Mouse (Mus musculus): Measurements from ENCODE around the gene Rcc1. TPM values are rescaled to one million over a fixed set of nuclear protein-coding genes. Genes with fewer than 3 reads are reported as not detected.

Rcc1 gene
- polyA plus RNA-seq, 1 experiment: 48.8 TPM

- TF ChIP-seq POLR2A (IDR thresholded peaks at IDR 0.05; ENCODE audit: borderline replicate concordance, control insufficient read depth, low read depth, low read length) (no peak), CTCF (IDR thresholded peaks at IDR 0.05; ENCODE audit: control insufficient read depth, insufficient read depth, low read length) (no peak)
- peak overlapping the region; percentile 89 for H3K4me3 ChIP-seq (replicated peaks; ENCODE audit: control insufficient read depth, low read depth, low read length)
- peak overlapping the region; percentile 91 for H3K27ac ChIP-seq (ENCODE audit: control insufficient read depth, insufficient read depth, low read depth, low read length, poor library complexity)
- H3K4me1 ChIP-seq (ENCODE audit: control insufficient read depth, insufficient read depth, low read length): peaks cover 1% of the 10 kb centered on the region
- WGBS: 2% methylated on average over 13 of the region's 13 CpGs
Observed at GRCm38 (mm10) chr4:132344403-132345134, 8.8 kb downstream of the Rcc1 start.

GRCm38 (mm10) chr4:132341451-132341850, 12.0 kb downstream of the Rcc1 start:
- peaks cover 1% of the 10 kb centered on the region for H3K4me1 ChIP-seq (ENCODE audit: control insufficient read depth, insufficient read depth, low read length)
- WGBS: 87% methylated on average over 3 of the region's 3 CpGs

DNA sequence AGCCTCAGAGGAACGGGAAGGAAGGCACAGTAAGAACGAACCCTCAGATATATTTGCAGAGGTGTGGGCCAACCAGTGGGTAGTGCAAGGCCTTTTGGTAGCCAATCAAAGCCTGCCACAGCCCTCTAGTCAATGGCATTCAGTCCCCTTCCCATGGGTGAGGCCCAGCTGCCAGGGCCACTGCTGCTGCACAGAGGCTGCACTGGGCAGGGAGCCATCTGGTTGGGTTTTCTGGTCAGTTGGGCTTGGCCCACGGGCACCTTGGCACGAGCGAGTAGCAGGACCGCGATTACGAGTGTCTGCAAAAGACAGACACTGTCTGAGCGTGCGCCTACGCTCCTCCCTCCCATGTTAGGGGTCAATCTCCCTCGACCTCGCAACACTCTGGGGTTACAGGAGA, 14.5 kb downstream of the Rcc1 start:
- 86% methylated on average over 13 of the region's 13 CpGs for WGBS
- no peak for TF ChIP-seq POLR2A (IDR thresholded peaks at IDR 0.05; ENCODE audit: borderline replicate concordance, control insufficient read depth, low read depth, low read length)
- TF ChIP-seq CTCF (IDR thresholded peaks at IDR 0.05; ENCODE audit: control insufficient read depth, insufficient read depth, low read length): no peak
- Histone ChIP-seq H3K4me3 (replicated peaks; ENCODE audit: control insufficient read depth, low read depth, low read length) (no peak overlapping the region), H3K4me1 (ENCODE audit: control insufficient read depth, insufficient read depth, low read length) (peaks cover 1% of the 10 kb centered on the region), H3K27ac (ENCODE audit: control insufficient read depth, insufficient read depth, low read depth, low read length, poor library complexity) (no peak overlapping the region)

More at GRCm38 (mm10) chr4:132341451-132341850, 12.0 kb downstream of the Rcc1 start:
- H3K27ac ChIP-seq (ENCODE audit: control insufficient read depth, insufficient read depth, low read depth, low read length, poor library complexity): no peak overlapping the region
- no peak overlapping the region for H3K4me3 ChIP-seq (replicated peaks; ENCODE audit: control insufficient read depth, low read depth, low read length)
- TF ChIP-seq POLR2A (IDR thresholded peaks at IDR 0.05; ENCODE audit: borderline replicate concordance, control insufficient read depth, low read depth, low read length) (no peak), CTCF (IDR thresholded peaks at IDR 0.05; ENCODE audit: control insufficient read depth, insufficient read depth, low read length) (no peak)

DNA sequence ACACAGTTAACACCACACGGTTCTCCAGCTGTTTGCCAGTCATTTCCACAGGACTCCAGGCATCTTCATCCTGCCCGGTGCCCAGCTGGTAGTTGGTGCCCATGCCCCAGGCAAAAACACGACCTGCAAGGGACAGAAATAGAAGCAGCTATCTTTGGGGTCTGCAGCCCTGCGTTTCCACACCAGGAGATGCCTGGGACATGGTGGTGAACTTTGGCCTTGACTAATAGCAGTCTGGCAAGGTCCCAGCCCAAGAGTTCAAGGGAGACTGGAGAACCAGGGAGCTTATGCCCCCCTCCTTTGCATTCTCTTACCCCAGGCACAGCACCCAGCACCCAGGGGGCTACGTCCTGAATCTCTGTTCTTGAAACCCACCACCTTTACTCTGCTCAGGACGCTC, 20.5 kb downstream of the Rcc1 start:
- TF ChIP-seq POLR2A (IDR thresholded peaks at IDR 0.05; ENCODE audit: borderline replicate concordance, control insufficient read depth, low read depth, low read length) (no peak), CTCF (IDR thresholded peaks at IDR 0.05; ENCODE audit: control insufficient read depth, insufficient read depth, low read length) (no peak)
- H3K27ac ChIP-seq (ENCODE audit: control insufficient read depth, insufficient read depth, low read depth, low read length, poor library complexity): no peak overlapping the region
- H3K4me1 ChIP-seq (ENCODE audit: control insufficient read depth, insufficient read depth, low read length): no peaks in the 10 kb centered on the region
- no peak overlapping the region for H3K4me3 ChIP-seq (replicated peaks; ENCODE audit: control insufficient read depth, low read depth, low read length)
- 91% methylated on average over 6 of the region's 6 CpGs for whole genome bisulfite sequencing

GRCm38 (mm10) chr4:132331960-132332359, 21.4 kb downstream of the Rcc1 start:
- H3K27ac ChIP-seq (ENCODE audit: control insufficient read depth, insufficient read depth, low read depth, low read length, poor library complexity): no peak overlapping the region
- H3K4me3 ChIP-seq (replicated peaks; ENCODE audit: control insufficient read depth, low read depth, low read length): no peak overlapping the region
- WGBS: 83% methylated on average over 3 of the region's 3 CpGs
- H3K4me1 ChIP-seq (ENCODE audit: control insufficient read depth, insufficient read depth, low read length): no peaks in the 10 kb centered on the region
- TF ChIP-seq POLR2A (IDR thresholded peaks at IDR 0.05; ENCODE audit: borderline replicate concordance, control insufficient read depth, low read depth, low read length) (no peak), CTCF (IDR thresholded peaks at IDR 0.05; ENCODE audit: control insufficient read depth, insufficient read depth, low read length) (no peak)

- no peak for TF ChIP-seq POLR2A (IDR thresholded peaks at IDR 0.05; ENCODE audit: borderline replicate concordance, control insufficient read depth, low read depth, low read length)
- TF ChIP-seq CTCF (IDR thresholded peaks at IDR 0.05; ENCODE audit: control insufficient read depth, insufficient read depth, low read length): no peak
- WGBS: 16% methylated on average over 10 of the region's 10 CpGs
- no peaks in the 10 kb centered on the region for H3K4me1 ChIP-seq (ENCODE audit: control insufficient read depth, insufficient read depth, low read length)
- peak overlapping the region; percentile 86 for H3K27ac ChIP-seq (ENCODE audit: control insufficient read depth, insufficient read depth, low read depth, low read length, poor library complexity)
- peak overlapping the region; percentile 75 for H3K4me3 ChIP-seq (replicated peaks; ENCODE audit: control insufficient read depth, low read depth, low read length)
Observed at GRCm38 (mm10) chr4:132329835-132330354, 23.5 kb downstream of the Rcc1 start.

- TF ChIP-seq POLR2A (IDR thresholded peaks at IDR 0.05; ENCODE audit: borderline replicate concordance, control insufficient read depth, low read depth, low read length): peak; percentile 62; the same call in 1 of the 2 replicates
- no peak for TF ChIP-seq CTCF (IDR thresholded peaks at IDR 0.05; ENCODE audit: control insufficient read depth, insufficient read depth, low read length)
- H3K4me1 ChIP-seq (ENCODE audit: control insufficient read depth, insufficient read depth, low read length): no peaks in the 10 kb centered on the region
- H3K27ac ChIP-seq (ENCODE audit: control insufficient read depth, insufficient read depth, low read depth, low read length, poor library complexity): peak within 1 kb of the TSS; percentile 86
- peak within 1 kb of the TSS; percentile 75 for H3K4me3 ChIP-seq (replicated peaks; ENCODE audit: control insufficient read depth, low read depth, low read length)
- WGBS: under 1% methylated on average over 52 of the region's 52 CpGs
Observed at GRCm38 (mm10) chr4:132329115-132329834, 24.1 kb downstream of the Rcc1 start, which contains the start of gene Trnau1ap. TSS of gene Trnau1ap (minus strand) at chr4:132329538.

DNA sequence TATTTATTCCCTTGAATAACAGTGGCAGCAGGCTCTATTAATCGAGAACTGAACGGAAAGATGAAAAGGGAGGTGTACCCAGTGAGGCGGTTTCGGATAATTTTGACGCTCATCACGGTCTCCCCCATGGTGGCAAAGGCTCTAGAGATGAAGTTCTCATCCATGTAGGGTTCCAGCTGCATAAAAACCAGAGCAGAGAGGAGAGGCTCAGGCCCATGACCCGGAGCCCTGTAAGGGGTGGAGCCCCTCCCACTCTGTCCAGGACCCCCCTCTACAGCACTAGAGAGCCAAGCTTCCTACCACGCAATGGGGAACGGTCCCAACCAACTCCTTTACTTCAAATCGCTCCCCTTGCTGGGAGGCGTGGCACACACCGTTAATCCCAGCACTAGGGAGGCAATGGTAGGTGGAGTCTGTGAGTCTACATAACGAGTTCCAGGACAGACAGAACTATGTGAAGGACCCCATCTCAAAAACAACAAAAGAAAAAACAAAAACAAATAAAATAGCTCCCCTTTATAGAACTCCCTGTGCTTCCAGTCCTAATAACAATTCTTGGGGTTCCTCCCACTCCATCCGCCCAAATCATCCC, 24.9 kb downstream of the Rcc1 start:
- WGBS: 61% methylated on average over 14 of the region's 14 CpGs
- Histone ChIP-seq H3K4me3 (replicated peaks; ENCODE audit: control insufficient read depth, low read depth, low read length) (no peak overlapping the region), H3K4me1 (ENCODE audit: control insufficient read depth, insufficient read depth, low read length) (no peaks in the 10 kb centered on the region), H3K27ac (ENCODE audit: control insufficient read depth, insufficient read depth, low read depth, low read length, poor library complexity) (no peak overlapping the region)
- TF ChIP-seq CTCF (IDR thresholded peaks at IDR 0.05; ENCODE audit: control insufficient read depth, insufficient read depth, low read length) (no peak), POLR2A (IDR thresholded peaks at IDR 0.05; ENCODE audit: borderline replicate concordance, control insufficient read depth, low read depth, low read length) (no peak)

Data from bone marrow, adult 2 months (tissue).